Mouse (Mus musculus) ES-Bruce4 (cell line): ENCODE results near the gene H2afy2. TPM values are rescaled to one million over a fixed set of nuclear protein-coding genes. Genes with fewer than 3 reads are reported as not detected.
A peak's percentile ranks its signal among the peaks of the same experiment; 100 is the strongest.

Source experiments
- H3K27ac ChIP-seq: 2 replicates; pipeline ENCODE4 v1.5.1; 2012; ENCODE audit warnings: low read length, inconsistent platforms; ENCODE audit not compliant: insufficient read depth
- H3K27me3 ChIP-seq: 2 replicates; pipeline ENCODE4 v1.6.1; 2012; ENCODE audit warnings: mild to moderate bottlenecking, low read length, inconsistent platforms; ENCODE audit not compliant: control insufficient read depth, poor library complexity, insufficient read depth, severe bottlenecking
- H3K36me3 ChIP-seq: 2 replicates; pipeline ENCODE4 v1.6.1; 2012; ENCODE audit warnings: inconsistent platforms, mild to moderate bottlenecking, low read length, moderate library complexity; ENCODE audit not compliant: control insufficient read depth, poor library complexity, insufficient read depth, severe bottlenecking
- H3K4me1 ChIP-seq: one replicate; pipeline ENCODE4 v1.8.1; 2011; ENCODE audit warnings: low read length; ENCODE audit not compliant: control insufficient read depth, insufficient read depth
- H3K4me3 ChIP-seq: 2 replicates; pipeline ENCODE4 v1.5.1; 2011; ENCODE audit warnings: low read depth, mild to moderate bottlenecking, low read length
- H3K9ac ChIP-seq: 2 replicates; pipeline ENCODE4 v1.6.1; 2012; ENCODE audit warnings: low read depth, mild to moderate bottlenecking, inconsistent platforms; ENCODE audit not compliant: poor library complexity, severe bottlenecking
- H3K9me3 ChIP-seq: replicated peaks from 2 replicates; pipeline ENCODE4 v1.6.1; 2012; ENCODE audit warnings: mild to moderate bottlenecking, low read length, inconsistent platforms; ENCODE audit not compliant: control insufficient read depth, poor library complexity, insufficient read depth, severe bottlenecking
- CTCF ChIP-seq: IDR thresholded peaks from one replicate; pipeline ENCODE4 v1.8.1; 2011; ENCODE audit warnings: low read depth, low read length
- EP300 ChIP-seq: IDR thresholded peaks from 2 replicates; pipeline ENCODE4 v1.6.1; 2011; ENCODE audit warnings: low read depth, low read length; ENCODE audit not compliant: insufficient read depth
- POLR2A ChIP-seq: IDR thresholded peaks from one replicate; pipeline ENCODE4 v1.8.1; 2011; ENCODE audit warnings: low read length; ENCODE audit not compliant: insufficient read depth
- polyA plus RNA-seq: library from polyadenylated mRNA; stranded (reverse); fragments of >200 nt; gene quantifications from 2 replicates; pipeline ENCODE4 v1.2.4, GENCODE M21; 2011; ENCODE audit warnings: low read depth; ENCODE audit not compliant: missing spikeins, insufficient read depth, insufficient read length

H2afy2 gene
- polyA plus RNA-seq, 1 experiment: 21.6 TPM

DNA sequence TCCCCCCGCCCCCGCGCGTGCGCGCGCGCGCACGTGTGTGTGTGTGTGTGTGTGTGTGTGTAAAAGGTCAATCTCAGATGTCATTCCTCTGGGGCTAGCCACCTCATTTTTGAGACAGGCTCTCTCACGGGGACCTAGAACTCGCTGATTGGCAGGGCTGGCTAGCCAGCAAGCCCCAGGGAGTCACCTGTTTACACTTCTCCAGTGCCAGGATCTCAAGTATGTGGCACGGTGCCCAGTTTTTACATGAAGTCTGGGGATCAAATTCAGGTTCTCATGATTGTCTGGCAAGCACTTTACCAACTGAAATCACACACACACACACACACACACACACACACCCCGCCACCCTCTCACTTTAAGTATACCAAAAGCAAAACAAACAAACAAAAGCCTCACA, 26.9 kb downstream of the H2afy2 start:
- TF ChIP-seq CTCF: no peak
- TF ChIP-seq EP300: no peak
- TF ChIP-seq POLR2A: no peak
- H3K9me3 ChIP-seq: no peaks in the 10 kb centered on the region
- no peaks in the 10 kb centered on the region for H3K27me3 ChIP-seq
- no peaks in the 10 kb centered on the region for H3K36me3 ChIP-seq
- no peak overlapping the region for H3K27ac ChIP-seq
- no peaks in the 10 kb centered on the region for H3K4me1 ChIP-seq
- no peak overlapping the region for H3K4me3 ChIP-seq
- H3K9ac ChIP-seq: no peak overlapping the region

DNA sequence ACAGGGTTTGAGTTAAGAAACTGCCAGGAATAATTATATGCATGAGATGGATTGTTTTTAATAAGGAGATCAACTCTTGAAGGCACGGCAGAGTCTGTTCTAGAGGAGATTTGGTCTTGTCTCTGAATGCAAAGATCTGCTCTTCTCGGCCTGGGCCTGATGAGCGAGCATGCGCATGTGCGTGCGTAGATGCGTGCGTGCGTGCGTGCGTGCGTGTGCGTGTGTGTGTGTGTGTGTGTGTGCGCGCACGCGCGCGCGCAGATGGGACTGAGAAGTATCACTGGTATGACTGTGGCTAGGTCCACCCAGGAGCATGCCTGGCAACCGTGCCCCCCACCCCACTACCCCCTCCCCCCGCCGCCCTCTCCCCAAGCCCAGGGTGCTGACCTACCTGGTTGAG, 30.9 kb downstream of the H2afy2 start:
- TF ChIP-seq POLR2A (no peak), CTCF (no peak), EP300 (no peak)
- Histone ChIP-seq H3K36me3 (no peaks in the 10 kb centered on the region), H3K27me3 (no peaks in the 10 kb centered on the region), H3K4me1 (no peaks in the 10 kb centered on the region), H3K4me3 (peak overlapping the region; percentile 31; the same call in 1 of the 2 replicates), H3K9ac (peak overlapping the region; percentile 25; the same call in 1 of the 2 replicates), H3K27ac (no peak overlapping the region), H3K9me3 (no peaks in the 10 kb centered on the region)

GRCm38 (mm10) chr10:61751534-61752219, 32.3 kb downstream of the H2afy2 start:
- no peak overlapping the region for H3K4me3 ChIP-seq
- no peak overlapping the region for H3K27ac ChIP-seq
- TF ChIP-seq CTCF: no peak
- TF ChIP-seq POLR2A: no peak
- no peak for TF ChIP-seq EP300
- no peaks in the 10 kb centered on the region for H3K4me1 ChIP-seq
- no peaks in the 10 kb centered on the region for H3K36me3 ChIP-seq
- H3K27me3 ChIP-seq: no peaks in the 10 kb centered on the region
- no peak overlapping the region for H3K9ac ChIP-seq
- no peaks in the 10 kb centered on the region for H3K9me3 ChIP-seq

- H3K27me3 ChIP-seq: no peaks in the 10 kb centered on the region
- H3K36me3 ChIP-seq: no peaks in the 10 kb centered on the region
- TF ChIP-seq EP300 (peak; percentile 43; the same call in 1 of the 2 replicates), POLR2A (no peak), CTCF (no peak)
These were observed 33.9 kb downstream of the H2afy2 start for GRCm38 (mm10) chr10:61750014-61750413.

GRCm38 (mm10) chr10:61747302-61747701, 36.6 kb downstream of the H2afy2 start:
- H3K4me3 ChIP-seq: no peak overlapping the region
- no peaks in the 10 kb centered on the region for H3K9me3 ChIP-seq
- H3K27me3 ChIP-seq: no peaks in the 10 kb centered on the region
- H3K4me1 ChIP-seq: no peaks in the 10 kb centered on the region
- TF ChIP-seq CTCF (no peak), EP300 (no peak), POLR2A (no peak)
- H3K9ac ChIP-seq: no peak overlapping the region
- no peak overlapping the region for H3K27ac ChIP-seq
- no peaks in the 10 kb centered on the region for H3K36me3 ChIP-seq

More at GRCm38 (mm10) chr10:61750014-61750413, 33.9 kb downstream of the H2afy2 start:
- no peak overlapping the region for H3K9ac ChIP-seq
- no peaks in the 10 kb centered on the region for H3K9me3 ChIP-seq
- no peak overlapping the region for H3K27ac ChIP-seq
- no peaks in the 10 kb centered on the region for H3K4me1 ChIP-seq
- H3K4me3 ChIP-seq: no peak overlapping the region

GRCm38 (mm10) chr10:61745133-61745532, 38.8 kb downstream of the H2afy2 start:
- H3K9ac ChIP-seq: no peak overlapping the region
- H3K4me1 ChIP-seq: no peaks in the 10 kb centered on the region
- no peak overlapping the region for H3K4me3 ChIP-seq
- H3K9me3 ChIP-seq: no peaks in the 10 kb centered on the region
- no peaks in the 10 kb centered on the region for H3K36me3 ChIP-seq
- no peaks in the 10 kb centered on the region for H3K27me3 ChIP-seq
- TF ChIP-seq EP300 (no peak), CTCF (peak; percentile 84)
- no peak overlapping the region for H3K27ac ChIP-seq
